ENCODE assay signal across 15 mouse cellular contexts in genomic region chr5:149109220-149109619, GRCm38 (mm10).
"Had no signal": no experiment of that assay in that cellular context is flagged by ENCODE, and none has a peak within 500 bp of the region (broad histone marks: within the 10 kb centered on the region; RNA-seq: fewer than 3 reads in every experiment).

No protein-coding gene starts in this region.

- DNase-seq: kidney, adult 8-10 months; kidney, postnatal 36 days; lung, embryonic 14.5 days; lung, postnatal 10 days; lung, postnatal 4 days; right cerebral cortex, adult 18-20 months; right cerebral cortex, postnatal 25 days; thymus, postnatal 4 days had no signal

- H3K9ac ChIP-seq: limb, embryonic 12.5 days; lung, embryonic 14.5 days; midbrain, embryonic 12.5 days; neural tube, embryonic 15.5 days had no signal

- H3K9me3 ChIP-seq: limb, embryonic 12.5 days; megakaryocyte, embryonic 14.5 days; midbrain, embryonic 12.5 days; neural tube, embryonic 15.5 days had no signal

- H3K27me3 ChIP-seq: limb, embryonic 12.5 days; midbrain, embryonic 12.5 days; neural tube, embryonic 15.5 days had no signal

- H3K36me3 ChIP-seq: limb, embryonic 12.5 days; midbrain, embryonic 12.5 days; neural tube, embryonic 15.5 days had no signal

- H3K27ac ChIP-seq: kidney, postnatal 0 days; layer of hippocampus, adult 2 months; limb, embryonic 12.5 days; midbrain, embryonic 12.5 days; neural tube, embryonic 15.5 days had no signal

- ATAC-seq: intestine, postnatal 0 days had no signal

- H3K4me3 ChIP-seq: layer of hippocampus, adult 2 months; limb, embryonic 12.5 days; megakaryocyte, embryonic 14.5 days; midbrain, embryonic 12.5 days; neural tube, embryonic 15.5 days had no signal

- H3K4me1 ChIP-seq: neural tube, embryonic 15.5 days had no signal

- H3K4me2 ChIP-seq: limb, embryonic 12.5 days; lung, embryonic 14.5 days; midbrain, embryonic 12.5 days; neural tube, embryonic 15.5 days had no signal
